22 mouse cellular contexts compared by ENCODE assay signal in the genomic region with DNA sequence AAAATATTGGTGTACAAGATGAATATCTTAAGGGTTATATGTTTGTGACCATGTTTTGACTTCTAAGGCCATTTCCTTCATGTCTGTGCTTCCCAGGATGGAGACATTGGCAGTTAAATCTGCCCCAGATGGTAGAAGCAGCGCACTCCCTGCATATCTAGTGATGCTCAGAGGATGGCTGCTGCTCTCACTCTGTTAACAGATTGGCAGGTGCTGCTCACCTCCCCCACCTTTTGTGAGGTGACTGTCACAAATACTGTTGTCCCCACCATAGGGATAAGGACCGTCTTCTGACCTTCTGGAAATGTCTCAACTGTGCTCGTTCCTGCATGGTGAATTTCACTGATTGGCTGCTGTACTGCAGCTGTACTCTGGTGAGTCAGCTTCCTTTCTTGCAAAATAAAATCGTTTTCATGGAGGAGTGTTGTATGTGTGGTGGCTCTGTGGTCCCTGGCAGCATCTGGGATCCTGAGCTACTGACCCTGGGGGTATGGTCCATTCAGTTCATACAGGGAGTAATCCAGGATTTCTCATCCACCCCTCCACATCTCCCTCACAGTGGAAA. TPM values are rescaled to one million over a fixed set of nuclear protein-coding genes. Genes with fewer than 3 reads are reported as not detected.
DNase-seq lines count a peak whose midpoint lies in the region; ATAC-seq lines count a peak whose summit lies in the region.
"Had no signal": no experiment of that assay in that cellular context is flagged by ENCODE, and none has a peak within 500 bp of the region (broad histone marks: within the 10 kb centered on the region; RNA-seq: fewer than 3 reads in every experiment).

No protein-coding gene starts in this region.

- no peak overlapping the region for H3K27ac ChIP-seq in forebrain, embryonic 14.5 days (ENCODE audit: low read depth, low read length)
- H3K27ac ChIP-seq: embryonic facial prominence, embryonic 10.5 days; forebrain, embryonic 12.5 days; limb, embryonic 13.5 days; liver, embryonic 13.5 days; midbrain, embryonic 13.5 days; neural tube, embryonic 15.5 days had no signal

- no peak overlapping the region for H3K4me2 ChIP-seq in forebrain, embryonic 14.5 days (ENCODE audit: low read length)
- H3K4me2 ChIP-seq: forebrain, embryonic 12.5 days; limb, embryonic 13.5 days; liver, embryonic 13.5 days; lung, embryonic 14.5 days; midbrain, embryonic 13.5 days; neural tube, embryonic 15.5 days had no signal

- WGBS in forebrain, embryonic 14.5 days, result 74% methylated on average over 4 of the region's 4 CpGs

- no peak overlapping the region for H3K9ac ChIP-seq in forebrain, embryonic 14.5 days (ENCODE audit: low read length)
- H3K9ac ChIP-seq: forebrain, embryonic 12.5 days; limb, embryonic 13.5 days; liver, embryonic 13.5 days; lung, embryonic 14.5 days; midbrain, embryonic 13.5 days; neural tube, embryonic 15.5 days had no signal

- peaks cover 10% of the 10 kb centered on the region for H3K27me3 ChIP-seq in megakaryocyte, embryonic 14.5 days (replicated peaks)
- no peaks in the 10 kb centered on the region for H3K27me3 ChIP-seq in forebrain, embryonic 14.5 days (replicated peaks; ENCODE audit: control insufficient read depth, insufficient read depth, low read length)
- H3K27me3 ChIP-seq: forebrain, embryonic 12.5 days; limb, embryonic 13.5 days; liver, embryonic 13.5 days; midbrain, embryonic 13.5 days; neural tube, embryonic 15.5 days had no signal

- H3K4me1 ChIP-seq in megakaryocyte, embryonic 14.5 days, result peaks cover 30% of the 10 kb centered on the region
- no peaks in the 10 kb centered on the region for H3K4me1 ChIP-seq in forebrain, embryonic 14.5 days (ENCODE audit: control insufficient read depth, insufficient read depth, low read length)
- H3K4me1 ChIP-seq: embryonic facial prominence, embryonic 10.5 days; forebrain, embryonic 12.5 days; limb, embryonic 13.5 days; liver, embryonic 13.5 days; midbrain, embryonic 13.5 days; neural tube, embryonic 15.5 days had no signal

- no peaks in the 10 kb centered on the region for H3K9me3 ChIP-seq in megakaryocyte, embryonic 14.5 days
- H3K9me3 ChIP-seq in forebrain, embryonic 14.5 days (replicated peaks; ENCODE audit: control insufficient read depth, low read length), result no peaks in the 10 kb centered on the region
- H3K9me3 ChIP-seq: embryonic facial prominence, embryonic 10.5 days; forebrain, embryonic 12.5 days; limb, embryonic 13.5 days; liver, embryonic 13.5 days; midbrain, embryonic 13.5 days; neural tube, embryonic 15.5 days had no signal

- H3K36me3 ChIP-seq in megakaryocyte, embryonic 14.5 days (replicated peaks; ENCODE audit: low read length), result no peaks in the 10 kb centered on the region
- H3K36me3 ChIP-seq in forebrain, embryonic 14.5 days (ENCODE audit: control insufficient read depth, insufficient read depth, low read length), result no peaks in the 10 kb centered on the region
- H3K36me3 ChIP-seq: embryonic facial prominence, embryonic 10.5 days; forebrain, embryonic 12.5 days; limb, embryonic 13.5 days; liver, embryonic 13.5 days; midbrain, embryonic 13.5 days; neural tube, embryonic 15.5 days had no signal

- no peak for ATAC-seq in forebrain, embryonic 14.5 days

- peak overlapping the region; percentile 59 for H3K4me3 ChIP-seq in megakaryocyte, embryonic 14.5 days (replicated peaks)
- H3K4me3 ChIP-seq in forebrain, embryonic 14.5 days (ENCODE audit: low read depth, low read length), result no peak overlapping the region
- H3K4me3 ChIP-seq: embryonic facial prominence, embryonic 10.5 days; forebrain, embryonic 12.5 days; limb, embryonic 13.5 days; liver, embryonic 13.5 days; midbrain, embryonic 13.5 days; neural tube, embryonic 15.5 days had no signal

- peak; percentile 42 to 51 for DNase-seq in cerebellum, postnatal 10 days
- DNase-seq in cerebellum, adult 9-11 months, result no peak
- peak; percentile 62 for DNase-seq in 3134 (ENCODE audit: extremely low read depth, insufficient read length, low spot score)
- DNase-seq in brain, adult 2 months (ENCODE audit: low read depth, low spot score), result peak; percentile 23
- no peak for DNase-seq in ovary, postnatal 36 days (ENCODE audit: low spot score)
- DNase-seq in yolk sac, embryonic 10.5 days (ENCODE audit: low spot score), result no peak
- DNase-seq in forebrain, embryonic 14.5 days (ENCODE audit: low spot score), result no peak
- DNase-seq: adrenal gland, adult 2 months; cerebellum, postnatal 36 days; gastrocnemius, postnatal 25 days; liver, embryonic 13.5 days; lung, embryonic 14.5 days; lung, postnatal 36 days had no signal

RNA-seq across cellular contexts. Expression of gene Rfc4, which starts 9.0 kb away (rescaled TPM):
- 26.5 TPM in 1 of 2 replicates, not detected in the other for polyA plus RNA-seq in megakaryocyte, embryonic 14.5 days (2012; ENCODE audit: insufficient read depth, low replicate concordance)
- polyA plus RNA-seq in forebrain, embryonic 14.5 days (2014; fragmentation: Nextera tagmentation; extraction: Ambion mirVana), result 82.7 and 110 TPM in 2 replicates
- polyA plus RNA-seq: adrenal gland, adult 2 months had no signal

RNA-seq across cellular contexts. Expression of gene Adipoq, which starts 9.8 kb away (rescaled TPM):
- polyA plus RNA-seq in megakaryocyte, embryonic 14.5 days (2012; ENCODE audit: insufficient read depth, low replicate concordance), result not detected in 2 replicates
- polyA plus RNA-seq in forebrain, embryonic 14.5 days (2014; fragmentation: Nextera tagmentation; extraction: Ambion mirVana), result not detected in 2 replicates
- polyA plus RNA-seq: embryonic facial prominence, embryonic 10.5 days; forebrain, embryonic 12.5 days; hindbrain, embryonic 11.5 days; kidney, embryonic 14.5 days; liver, embryonic 13.5 days; lung, embryonic 14.5 days; stomach, embryonic 16.5 days had no signal

RNA-seq across cellular contexts. Expression of gene Eif4a2, which starts 29.2 kb away (rescaled TPM):
- polyA plus RNA-seq in megakaryocyte, embryonic 14.5 days (2012; ENCODE audit: insufficient read depth, low replicate concordance), result 5.3 TPM in 1 of 2 replicates, not detected in the other
- 340 and 434 TPM in 2 replicates for polyA plus RNA-seq in forebrain, embryonic 14.5 days (2014; fragmentation: Nextera tagmentation; extraction: Ambion mirVana)

Comparison
In these comparisons a context has a peak if more than half of its experiments do, and no peak if none do; other contexts are left out.
1. DNase-seq: peak in cerebellum, postnatal 10 days (2 of 2), 3134 (single experiment) and brain, adult 2 months (single experiment); none in cerebellum, adult 9-11 months (single experiment), ovary, postnatal 36 days (single experiment), yolk sac, embryonic 10.5 days (single experiment) and forebrain, embryonic 14.5 days (single experiment).
2. RNA of gene Eif4a2, which starts 29.2 kb away (polyA plus RNA-seq): 340 to 434 TPM in forebrain, embryonic 14.5 days; 5.3 TPM in megakaryocyte, embryonic 14.5 days; every median in the first group is over 10 times any median in the second.